Mouse (Mus musculus) brain, embryonic 14.5 days (tissue): Measurements from ENCODE around the gene Foxo4. TPM values are rescaled to one million over a fixed set of nuclear protein-coding genes. Genes with fewer than 3 reads are reported as not detected.

Experiments
- DNase-seq: peaks from one replicate; pipeline ENCODE4 v3.0.0-alpha.2; 2011; ENCODE audit warnings: low read depth
- CTCF ChIP-seq: fragments of 200-500 bp; IDR thresholded peaks from 2 replicates; pipeline ENCODE4 v1.5.1; 2012; ENCODE audit warnings: inconsistent platforms, mild to moderate bottlenecking, moderate library complexity, borderline replicate concordance; ENCODE audit not compliant: insufficient read depth, insufficient read length; ENCODE audit errors: extremely low read depth
- POLR2A ChIP-seq: fragments of 200-500 bp; IDR thresholded peaks from 2 replicates; pipeline ENCODE4 v1.6.1; 2012; ENCODE audit warnings: mild to moderate bottlenecking, inconsistent platforms, borderline replicate concordance; ENCODE audit not compliant: poor library complexity, insufficient read depth, insufficient read length, severe bottlenecking; ENCODE audit errors: extremely low read depth
- polyA plus RNA-seq: library from polyadenylated mRNA; depleted of rRNA; stranded (reverse); fragments of >200 nt; gene quantifications from 2 replicates; pipeline ENCODE4 v1.2.3, GENCODE M21; 2012; rRNA removed

Gene Foxo4
- 12.7 and 14.7 TPM in 2 replicates for polyA plus RNA-seq

- TF ChIP-seq POLR2A, result no peak
- TF ChIP-seq CTCF, result no peak
- DNase-seq, result peak; percentile 97
These were observed at the start of gene Foxo4 for GRCm38 (mm10) chrX:101253952-101254729. Gene Foxo4, plus strand, starts transcription at chrX:101254528.

GRCm38 (mm10) chrX:101221834-101222795 lies 32.2 kb upstream of the Foxo4 start, which contains the start of gene Snx12:
Gene Snx12, minus strand, starts transcription at chrX:101222563.
- DNase-seq, result peak; percentile 97
- TF ChIP-seq POLR2A (0 out of 2 replicates have a peak, but pooled peaks have one; percentile 3), CTCF (no peak)

- TF ChIP-seq CTCF, result no peak
- no peak for TF ChIP-seq POLR2A
- DNase-seq, result no peak
These were observed 31.5 kb upstream of the Foxo4 start for GRCm38 (mm10) chrX:101222796-101223162.

- DNase-seq, result no peak
- no peak for TF ChIP-seq POLR2A
- TF ChIP-seq CTCF, result no peak
These were observed 9.3 kb upstream of the Foxo4 start for GRCm38 (mm10) chrX:101245011-101245410.

- DNase-seq, result no peak
- no peak for TF ChIP-seq CTCF
- no peak for TF ChIP-seq POLR2A
These were observed 412 bp downstream of the Foxo4 start for GRCm38 (mm10) chrX:101254740-101255139.

GRCm38 (mm10) chrX:101256603-101257002 lies 2.3 kb downstream of the Foxo4 start:
- DNase-seq, result no peak
- peak; percentile 4; the same call in 1 of the 2 replicates for TF ChIP-seq CTCF
- TF ChIP-seq POLR2A, result no peak

GRCm38 (mm10) chrX:101260441-101261325 lies 6.4 kb downstream of the Foxo4 start:
- TF ChIP-seq CTCF, result no peak
- no peak for TF ChIP-seq POLR2A
- peak; percentile 58 for DNase-seq

GRCm38 (mm10) chrX:101263892-101264291 lies 9.6 kb downstream of the Foxo4 start, which contains the start of gene Gm614:
Gene Gm614, minus strand, starts transcription at chrX:101263992.
- TF ChIP-seq POLR2A, result no peak
- no peak for TF ChIP-seq CTCF
- no peak for DNase-seq

- DNase-seq, result no peak
- TF ChIP-seq CTCF, result no peak
- TF ChIP-seq POLR2A, result no peak
These were observed 12.3 kb downstream of the Foxo4 start for GRCm38 (mm10) chrX:101266631-101267030.

GRCm38 (mm10) chrX:101268025-101268754 lies 13.9 kb downstream of the Foxo4 start, which contains the start of gene Il2rg:
Gene Il2rg, minus strand, starts transcription at chrX:101268255.
- TF ChIP-seq POLR2A (no peak), CTCF (no peak)
- DNase-seq, result no peak

- TF ChIP-seq CTCF, result no peak
- no peak for TF ChIP-seq POLR2A
- DNase-seq, result no peak
These were observed 14.4 kb downstream of the Foxo4 start, which contains the start of gene Gm20489 for GRCm38 (mm10) chrX:101268755-101269124. Gene Gm20489, minus strand, starts transcription at chrX:101269023.
